Mouse (Mus musculus): ENCODE results near the gene Tgif2.
"Not testable (repeated sequence)": the region's sequence is repeated elsewhere in the genome, so short reads cannot be mapped to it uniquely, and the experiment has no call there.

Gene Tgif2

GRCm38 (mm10) chr2:156839319-156840191 is at the start of gene Tgif2:
Gene Tgif2 (plus strand): TSS chr2:156840007.
- DNase-seq: peak; percentile 93

GRCm38 (mm10) chr2:156798516-156798915 is 41.3 kb upstream of the Tgif2 start:
- DNase-seq: no peak

GRCm38 (mm10) chr2:156801045-156801444 is 38.8 kb upstream of the Tgif2 start:
- no peak for DNase-seq

- DNase-seq: not testable (repeated sequence)
These were observed 37.7 kb upstream of the Tgif2 start for GRCm38 (mm10) chr2:156802116-156802515.

GRCm38 (mm10) chr2:156803698-156804372 is 36.0 kb upstream of the Tgif2 start:
- no peak for DNase-seq

- DNase-seq: no peak
These were observed 35.2 kb upstream of the Tgif2 start for GRCm38 (mm10) chr2:156804589-156804988.

- no peak for DNase-seq
These were observed 32.9 kb upstream of the Tgif2 start for GRCm38 (mm10) chr2:156806886-156807285.

GRCm38 (mm10) chr2:156809579-156809978 is 30.2 kb upstream of the Tgif2 start:
- peak; percentile 66 for DNase-seq

GRCm38 (mm10) chr2:156810716-156811115 is 29.1 kb upstream of the Tgif2 start:
- no peak for DNase-seq

GRCm38 (mm10) chr2:156811556-156811955 is 28.3 kb upstream of the Tgif2 start:
- DNase-seq: no peak

- no peak for DNase-seq
These were observed 25.4 kb upstream of the Tgif2 start for GRCm38 (mm10) chr2:156814344-156814801.

GRCm38 (mm10) chr2:156814893-156815292 is 24.9 kb upstream of the Tgif2 start:
- no peak for DNase-seq

- DNase-seq: no peak
These were observed 24.4 kb upstream of the Tgif2 start for GRCm38 (mm10) chr2:156815412-156815811.

GRCm38 (mm10) chr2:156816116-156816515 is 23.7 kb upstream of the Tgif2 start:
- DNase-seq: no peak

- DNase-seq: not testable (repeated sequence)
These were observed 14.7 kb upstream of the Tgif2 start for GRCm38 (mm10) chr2:156825128-156825527.

GRCm38 (mm10) chr2:156834336-156834735 is 5.5 kb upstream of the Tgif2 start:
- DNase-seq: no peak

GRCm38 (mm10) chr2:156838839-156839238 is 968 bp upstream of the Tgif2 start:
- DNase-seq: no peak

- peak; percentile 70 for DNase-seq
These were observed 657 bp downstream of the Tgif2 start for GRCm38 (mm10) chr2:156840301-156841027.

- peak; percentile 73 for DNase-seq
These were observed 1.4 kb downstream of the Tgif2 start for GRCm38 (mm10) chr2:156841028-156841840.

GRCm38 (mm10) chr2:156841841-156842706 is 2.3 kb downstream of the Tgif2 start:
- peak; percentile 42 for DNase-seq

GRCm38 (mm10) chr2:156842711-156843110 is 2.9 kb downstream of the Tgif2 start:
- no peak for DNase-seq

Measured in thymus, postnatal 14 days (tissue).